Mouse (Mus musculus): ENCODE measurements around the gene Gjb6. TPM values are rescaled to one million over a fixed set of nuclear protein-coding genes. Genes with fewer than 3 reads are reported as not detected.

The Gjb6 gene
- polyA plus RNA-seq, 1 experiment from 2014 or later: 14.4 TPM

Other genes with a start within 250 kb of the Gjb6 start
- 54.7 and 73.1 TPM in 2 replicates for gene Zmym2, start 247.0 kb downstream of the Gjb6 start, polyA plus RNA-seq (2014; fragmentation: Nextera tagmentation; extraction: Ambion mirVana)
- gene Gja3, start 75.5 kb downstream of the Gjb6 start, polyA plus RNA-seq (2014; fragmentation: Nextera tagmentation; extraction: Ambion mirVana): 0.42 and 0.63 TPM in 2 replicates
- gene Gjb2, start 28.9 kb downstream of the Gjb6 start, polyA plus RNA-seq (2014; fragmentation: Nextera tagmentation; extraction: Ambion mirVana): 11.0 and 15.2 TPM in 2 replicates
- gene Gm4491, start 17.7 kb downstream of the Gjb6 start, polyA plus RNA-seq (2014; fragmentation: Nextera tagmentation; extraction: Ambion mirVana): not detected in 2 replicates

All from forebrain, embryonic 14.5 days (tissue).